Mouse (Mus musculus): ENCODE measurements at regions not wholly inside any gene's neighbourhood (a gene's known extent, or its start where the extent isn't known, plus 50 kb on each side); places are given as distances from the start of the nearest gene placed in this dataset.

GRCm38 (mm10) chr4:66622650-66623394, 204.6 kb upstream of the Tlr4 start:
- DNase-seq (ENCODE audit: low spot score in 2 of 2) = no peak

- DNase-seq (ENCODE audit: low spot score in 2 of 2) = no peak
These were observed 208.5 kb upstream of the Tlr4 start for GRCm38 (mm10) chr4:66618811-66619440.

- no peak for DNase-seq (ENCODE audit: low spot score in 2 of 2)
These were observed 209.3 kb upstream of the Tlr4 start for GRCm38 (mm10) chr4:66617743-66618736.

GRCm38 (mm10) chr4:66617101-66617500, 210.3 kb upstream of the Tlr4 start:
- DNase-seq (ENCODE audit: low spot score in 2 of 2) = no peak

GRCm38 (mm10) chr4:66604849-66605248, 200.4 kb upstream of the Astn2 start:
- DNase-seq (ENCODE audit: low spot score in 2 of 2) = no peak

- DNase-seq (ENCODE audit: low spot score in 2 of 2) = no peak
These were observed 194.3 kb upstream of the Astn2 start for GRCm38 (mm10) chr4:66598737-66599136.

- DNase-seq (ENCODE audit: low spot score in 2 of 2) = no peak
These were observed 182.2 kb upstream of the Astn2 start for GRCm38 (mm10) chr4:66586647-66587046.

GRCm38 (mm10) chr4:66586166-66586565, 181.8 kb upstream of the Astn2 start:
- no peak for DNase-seq (ENCODE audit: low spot score in 2 of 2)

GRCm38 (mm10) chr4:66556936-66557335, 152.5 kb upstream of the Astn2 start:
- no peak for DNase-seq (ENCODE audit: low spot score in 2 of 2)

GRCm38 (mm10) chr4:66550306-66551104, 146.1 kb upstream of the Astn2 start:
- no peak for DNase-seq (ENCODE audit: low spot score in 2 of 2)

- DNase-seq (ENCODE audit: low spot score in 2 of 2) = no peak
These were observed 138.5 kb upstream of the Astn2 start for GRCm38 (mm10) chr4:66542833-66543436.

- no peak for DNase-seq (ENCODE audit: low spot score in 2 of 2)
These were observed 120.0 kb upstream of the Astn2 start for GRCm38 (mm10) chr4:66524456-66524855.

- no peak for DNase-seq (ENCODE audit: low spot score in 2 of 2)
These were observed 119.5 kb upstream of the Astn2 start for GRCm38 (mm10) chr4:66523886-66524245.

GRCm38 (mm10) chr4:66523238-66523885, 119.0 kb upstream of the Astn2 start:
- no peak for DNase-seq (ENCODE audit: low spot score in 2 of 2)

GRCm38 (mm10) chr4:66522097-66522809, 117.8 kb upstream of the Astn2 start:
- no peak for DNase-seq (ENCODE audit: low spot score in 2 of 2)

GRCm38 (mm10) chr4:66520796-66521195, 116.4 kb upstream of the Astn2 start:
- DNase-seq (ENCODE audit: low spot score in 2 of 2) = no peak

- DNase-seq (ENCODE audit: low spot score in 2 of 2) = no peak
These were observed 111.4 kb upstream of the Astn2 start for GRCm38 (mm10) chr4:66515815-66516214.

GRCm38 (mm10) chr4:66483496-66483895, 79.1 kb upstream of the Astn2 start:
- no peak for DNase-seq (ENCODE audit: low spot score in 2 of 2)

GRCm38 (mm10) chr4:66482495-66483291, 78.3 kb upstream of the Astn2 start:
- peak in 1 of 2 experiments; percentile 23 for DNase-seq (ENCODE audit: low spot score in 2 of 2)

All from urinary bladder, postnatal 4 days (tissue).